Mouse (Mus musculus) G1E (cell line): Measurements from ENCODE around the gene Cenpc1.

Experiments
- CTCF ChIP-seq: IDR thresholded peaks from 2 replicates; pipeline ENCODE4 v1.5.1; 2012; ENCODE audit warnings: low read depth, low read length, inconsistent platforms, mixed read lengths
- GATA1 ChIP-seq: IDR thresholded peaks from 2 replicates; pipeline ENCODE4 v1.6.1; 2012; ENCODE audit warnings: borderline replicate concordance, low read length, inconsistent platforms, mixed read lengths
- GATA2 ChIP-seq: IDR thresholded peaks from 2 replicates; pipeline ENCODE4 v1.6.1; 2012; ENCODE audit warnings: low read depth, low read length, inconsistent platforms, borderline replicate concordance

DNA sequence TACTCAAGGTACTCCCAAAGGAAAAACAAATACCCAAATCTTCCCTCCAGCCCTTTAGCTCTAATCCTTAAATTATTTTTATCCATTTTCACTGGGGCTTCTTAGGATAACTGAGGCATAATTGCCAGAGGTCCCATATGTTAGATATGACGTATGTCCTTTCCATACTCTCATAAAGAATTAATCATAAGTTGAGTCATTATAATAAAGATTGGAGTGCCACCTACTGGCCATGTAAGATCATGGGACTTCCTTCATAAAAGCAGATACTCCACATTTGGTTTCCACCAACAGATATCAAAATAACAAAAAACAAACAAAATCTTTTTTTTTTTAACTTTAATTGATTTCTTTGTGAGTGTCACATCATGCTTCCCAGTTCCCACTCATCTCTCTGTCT is 73.3 kb downstream of the Cenpc1 start:
- no peak for TF ChIP-seq GATA1
- no peak for TF ChIP-seq CTCF
- no peak for TF ChIP-seq GATA2
